In the genomic region with DNA sequence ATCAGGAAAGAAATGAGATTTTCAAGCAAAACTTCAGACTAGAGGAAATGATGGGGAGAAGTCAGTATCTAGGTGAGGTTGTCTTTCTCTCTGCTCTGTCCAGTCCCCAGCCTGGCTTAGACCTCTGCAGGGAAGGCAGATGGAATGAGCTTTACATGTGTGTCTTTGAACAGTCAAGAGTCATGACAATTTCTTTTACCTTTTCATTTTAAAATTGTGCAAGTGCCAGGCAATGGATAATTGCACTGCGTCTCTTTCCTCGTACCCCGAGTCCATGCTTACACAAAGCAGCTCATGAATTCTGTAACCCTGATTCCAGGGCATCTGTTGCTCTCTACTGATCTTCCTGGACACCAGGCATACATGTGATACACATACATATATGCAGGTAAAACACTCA, we compare ENCODE assay signal across 31 mouse cellular contexts.
"Had no signal": no experiment of that assay in that cellular context is flagged by ENCODE, and none has a peak within 500 bp of the region (broad histone marks: within the 10 kb centered on the region; RNA-seq: fewer than 3 reads in every experiment).

No protein-coding gene starts in this region.

- H3K27me3 ChIP-seq: limb, embryonic 12.5 days; limb, embryonic 13.5 days; limb, embryonic 15.5 days; liver, embryonic 12.5 days; liver, embryonic 13.5 days; liver, embryonic 15.5 days; lung, embryonic 15.5 days; megakaryocyte, embryonic 14.5 days; midbrain, embryonic 12.5 days; midbrain, embryonic 15.5 days; neural tube, embryonic 12.5 days had no signal

- H3K4me3 ChIP-seq: left cerebral cortex, adult 2 months; limb, embryonic 10.5 days; limb, embryonic 12.5 days; limb, embryonic 13.5 days; limb, embryonic 15.5 days; liver, embryonic 12.5 days; liver, embryonic 13.5 days; liver, embryonic 15.5 days; lung, embryonic 15.5 days; megakaryocyte, embryonic 14.5 days; midbrain, embryonic 10.5 days; midbrain, embryonic 12.5 days; midbrain, embryonic 15.5 days; myocyte; neural tube, embryonic 12.5 days had no signal

- H3K9ac ChIP-seq: limb, embryonic 12.5 days; limb, embryonic 13.5 days; limb, embryonic 15.5 days; liver, embryonic 12.5 days; liver, embryonic 13.5 days; liver, embryonic 14.5 days; liver, embryonic 15.5 days; liver, postnatal 0 days; lung, embryonic 14.5 days; lung, embryonic 15.5 days; midbrain, embryonic 12.5 days; midbrain, embryonic 15.5 days; neural tube, embryonic 12.5 days had no signal

- ATAC-seq: liver, embryonic 12.5 days; liver, postnatal 0 days; lung, postnatal 0 days; midbrain, embryonic 15.5 days; midbrain, embryonic 16.5 days had no signal

- H3K9me3 ChIP-seq: limb, embryonic 10.5 days; limb, embryonic 12.5 days; limb, embryonic 13.5 days; limb, embryonic 15.5 days; liver, embryonic 12.5 days; liver, embryonic 13.5 days; liver, embryonic 15.5 days; lung, embryonic 15.5 days; megakaryocyte, embryonic 14.5 days; midbrain, embryonic 10.5 days; midbrain, embryonic 12.5 days; midbrain, embryonic 15.5 days; neural tube, embryonic 12.5 days had no signal

- DNase-seq: left cerebral cortex, postnatal 4 days; liver; liver, embryonic 13.5 days; liver, postnatal 0 days; lung, adult 18-20 months; lung, adult 2 months; lung, embryonic 14.5 days; lung, postnatal 10 days; lung, postnatal 14 days; lung, postnatal 36 days; lung, postnatal 4 days; midbrain, embryonic 14.5 days had no signal

- H3K36me3 ChIP-seq: limb, embryonic 10.5 days; limb, embryonic 12.5 days; limb, embryonic 13.5 days; limb, embryonic 15.5 days; liver, embryonic 12.5 days; liver, embryonic 13.5 days; liver, embryonic 15.5 days; lung, embryonic 15.5 days; midbrain, embryonic 10.5 days; midbrain, embryonic 12.5 days; midbrain, embryonic 15.5 days; neural tube, embryonic 12.5 days had no signal

- H3K4me2 ChIP-seq: limb, embryonic 12.5 days; limb, embryonic 13.5 days; limb, embryonic 15.5 days; liver, embryonic 11.5 days; liver, embryonic 12.5 days; liver, embryonic 13.5 days; liver, embryonic 15.5 days; lung, embryonic 14.5 days; lung, embryonic 15.5 days; midbrain, embryonic 12.5 days; midbrain, embryonic 15.5 days; neural tube, embryonic 12.5 days had no signal

- H3K4me1 ChIP-seq: limb, embryonic 10.5 days; limb, embryonic 13.5 days; limb, embryonic 15.5 days; liver, embryonic 12.5 days; liver, embryonic 13.5 days; liver, embryonic 15.5 days; lung, embryonic 15.5 days; midbrain, embryonic 10.5 days; midbrain, embryonic 12.5 days; midbrain, embryonic 15.5 days; neural tube, embryonic 12.5 days had no signal

- H3K27ac ChIP-seq: left cerebral cortex, adult 2 months; limb, embryonic 10.5 days; limb, embryonic 12.5 days; limb, embryonic 13.5 days; limb, embryonic 15.5 days; liver, embryonic 12.5 days; liver, embryonic 13.5 days; liver, embryonic 14.5 days; liver, embryonic 15.5 days; lung, embryonic 15.5 days; macrophage; midbrain, embryonic 10.5 days; midbrain, embryonic 12.5 days; midbrain, embryonic 15.5 days; neural tube, embryonic 12.5 days had no signal
